Mouse (Mus musculus): ENCODE measurements at regions not wholly inside any gene's neighbourhood (a gene's known extent, or its start where the extent isn't known, plus 50 kb on each side); places are given as distances from the start of the nearest gene placed in this dataset.

DNA sequence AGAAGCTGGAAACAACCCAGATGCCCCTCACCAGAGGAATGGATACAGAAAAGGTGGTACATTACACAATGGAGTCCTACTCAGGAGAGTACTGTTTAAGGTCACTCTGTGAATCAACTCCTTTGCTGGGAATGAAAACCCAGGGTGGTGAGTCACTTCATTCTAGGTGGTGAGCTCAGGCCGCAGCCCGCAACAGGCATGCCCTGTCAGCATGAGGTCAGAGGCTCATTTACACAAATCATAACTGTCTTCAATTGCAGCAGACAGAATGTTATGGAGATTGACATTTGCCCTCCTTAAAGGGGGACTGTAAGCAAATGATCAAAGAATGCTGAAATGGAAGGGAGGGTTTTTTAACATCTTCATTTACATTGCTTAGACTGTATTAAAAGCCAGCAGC is 405.1 kb downstream of the Gja1 start:
- TF ChIP-seq POLR2A (IDR thresholded peaks at IDR 0.05; ENCODE audit: low read depth, low read length) (no peak), CTCF (IDR thresholded peaks at IDR 0.05; ENCODE audit: extremely low read depth, insufficient read length, insufficient replicate concordance, low read depth, low read length) (no peak)

Data from small intestine, adult 2 months (tissue).